Mouse (Mus musculus) myocyte (in vitro differentiated cells): ENCODE results near the gene Rnf220.

ENCODE experiments used
- CEBPB ChIP-seq: IDR thresholded peaks from 2 replicates; pipeline ENCODE4 v1.6.1; 2011; ENCODE audit warnings: mild to moderate bottlenecking, moderate library complexity; ENCODE audit not compliant: poor library complexity, insufficient read depth, severe bottlenecking
- MAX ChIP-seq: IDR thresholded peaks from one replicate; pipeline ENCODE4 v1.6.1; 2011; ENCODE audit warnings: low read depth, mild to moderate bottlenecking, control low read depth
- MYOD1 ChIP-seq, 3 experiments: IDR thresholded peaks; one replicate each; pipeline ENCODE4 v1.6.1; 2011; ENCODE audit warnings: control low read depth in 2 of 3, low read depth in 2 of 3, mild to moderate bottlenecking in 2 of 3, moderate library complexity in 1 of 3; ENCODE audit not compliant: insufficient read length in 2 of 3, control insufficient read depth in 1 of 3
- MYOG ChIP-seq, 3 experiments: IDR thresholded peaks; one replicate each; pipeline ENCODE4 v1.6.1; 2011; ENCODE audit warnings: control low read depth in 2 of 3, low read depth in 2 of 3, mild to moderate bottlenecking in 2 of 3; ENCODE audit not compliant: insufficient read length in 2 of 3, control insufficient read depth in 1 of 3, insufficient read depth in 1 of 3
- POLR2A ChIP-seq: IDR thresholded peaks from one replicate; pipeline ENCODE4 v1.6.1; 2011; ENCODE audit warnings: low read depth, mild to moderate bottlenecking, control low read depth, moderate library complexity; ENCODE audit not compliant: insufficient read length
- POLR2AphosphoS2 ChIP-seq: IDR thresholded peaks from one replicate; pipeline ENCODE4 v1.6.1; 2011; ENCODE audit warnings: low read depth, control low read depth; ENCODE audit not compliant: insufficient read length
- REST ChIP-seq: IDR thresholded peaks from one replicate; pipeline ENCODE4 v1.6.1; 2011; ENCODE audit warnings: mild to moderate bottlenecking, control low read depth, moderate library complexity; ENCODE audit not compliant: insufficient read depth, insufficient read length
- SRF ChIP-seq: IDR thresholded peaks from one replicate; pipeline ENCODE4 v1.6.1; 2011; ENCODE audit warnings: low read depth; ENCODE audit not compliant: control insufficient read depth, insufficient read length
- TCF12 ChIP-seq: IDR thresholded peaks from one replicate; pipeline ENCODE4 v1.6.1; 2011; ENCODE audit warnings: mild to moderate bottlenecking, control low read depth; ENCODE audit not compliant: poor library complexity, insufficient read depth, severe bottlenecking
- TCF3 ChIP-seq: IDR thresholded peaks from one replicate; pipeline ENCODE4 v1.6.1; 2011; ENCODE audit warnings: low read depth, control low read depth; ENCODE audit not compliant: insufficient read length
- USF1 ChIP-seq: IDR thresholded peaks from one replicate; pipeline ENCODE4 v1.6.1; 2011; ENCODE audit warnings: low read depth, mild to moderate bottlenecking, control low read depth, moderate library complexity

DNA sequence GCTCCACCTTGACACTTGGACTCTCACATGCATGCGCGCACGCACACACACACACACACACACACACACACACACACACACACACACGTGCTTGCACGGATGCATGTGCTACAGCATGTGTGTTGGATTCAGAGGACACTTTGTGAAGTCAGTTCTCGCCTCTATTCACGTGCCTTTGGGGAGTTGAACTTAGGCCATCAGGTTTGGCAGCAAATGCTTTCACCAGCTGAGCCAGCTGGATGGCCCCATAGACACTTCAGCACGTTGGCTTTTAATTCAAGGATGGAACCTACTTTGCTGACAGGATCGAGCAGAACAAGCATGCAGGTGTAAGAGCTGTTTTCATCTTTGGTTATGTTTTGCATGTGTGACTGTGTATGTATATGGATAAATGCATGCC is 275.0 kb downstream of the Rnf220 start:
- TF ChIP-seq CEBPB (no peak), USF1 (no peak), POLR2A (no peak), MAX (no peak), REST (no peak), TCF12 (no peak), TCF3 (no peak), SRF (no peak), POLR2AphosphoS2 (no peak), MYOG (IDR thresholded peaks at IDR 0.05; ENCODE audit: control insufficient read depth in 1 of 3, insufficient read depth in 1 of 3, insufficient read length in 2 of 3, low read depth in 2 of 3) (no peak), MYOD1 (IDR thresholded peaks at IDR 0.05; ENCODE audit: control insufficient read depth in 1 of 3, insufficient read length in 2 of 3, low read depth in 2 of 3) (no peak)
